Mouse (Mus musculus): Measurements from ENCODE around the gene Apobec4.
A peak's percentile ranks its signal among the peaks of the same experiment; 100 is the strongest.
"Not testable (repeated sequence)": the region's sequence is repeated elsewhere in the genome, so short reads cannot be mapped to it uniquely, and the experiment has no call there.

Gene Apobec4

DNA sequence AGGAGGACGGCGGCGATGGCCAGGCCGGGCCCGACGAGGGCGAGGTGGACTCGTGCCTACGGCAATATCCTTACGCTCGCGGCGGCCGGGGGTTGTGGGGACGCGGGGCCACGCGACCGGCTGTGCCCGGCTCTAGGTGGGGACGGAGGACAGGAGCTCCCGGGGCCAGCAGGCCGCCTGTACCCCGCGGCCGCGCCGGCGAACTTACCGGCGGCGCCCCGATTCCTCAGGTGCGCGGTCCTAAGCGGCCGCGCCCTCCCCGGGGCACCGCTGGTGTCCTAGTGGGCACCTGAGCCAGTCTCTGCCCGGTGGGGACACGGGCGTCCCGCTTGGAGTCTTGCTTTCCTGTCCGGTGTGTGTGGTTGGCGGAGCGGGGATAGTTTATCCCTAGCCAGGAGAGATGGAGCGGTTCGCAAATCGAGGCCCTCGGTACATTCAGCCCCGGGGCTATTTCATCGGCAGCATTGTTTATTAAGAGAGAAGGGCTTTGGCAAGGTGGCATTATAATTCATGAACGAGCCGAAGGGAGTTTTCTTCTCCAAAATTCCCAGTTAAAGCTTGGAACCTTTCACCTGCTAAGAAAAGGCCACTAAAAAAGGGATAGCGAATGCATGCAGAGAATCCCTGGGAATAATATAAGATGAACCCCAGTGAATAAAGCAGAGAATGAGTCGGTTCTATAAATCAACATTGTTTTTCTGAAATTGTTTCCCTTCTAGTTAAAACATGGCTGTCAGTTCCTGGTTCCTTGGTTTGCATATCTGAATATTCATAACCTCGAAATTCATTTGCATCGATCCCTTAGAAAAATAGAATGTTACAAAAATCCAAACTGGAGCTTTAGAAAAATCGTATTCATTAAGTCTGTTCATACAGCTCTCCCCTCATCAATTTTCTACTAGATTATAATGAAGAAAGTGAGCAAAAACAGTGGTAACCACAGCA, 16.7 kb downstream of the Apobec4 start:
- DNase-seq (ENCODE audit: low spot score in 2 of 2): peak; percentile 28 to 38

DNA sequence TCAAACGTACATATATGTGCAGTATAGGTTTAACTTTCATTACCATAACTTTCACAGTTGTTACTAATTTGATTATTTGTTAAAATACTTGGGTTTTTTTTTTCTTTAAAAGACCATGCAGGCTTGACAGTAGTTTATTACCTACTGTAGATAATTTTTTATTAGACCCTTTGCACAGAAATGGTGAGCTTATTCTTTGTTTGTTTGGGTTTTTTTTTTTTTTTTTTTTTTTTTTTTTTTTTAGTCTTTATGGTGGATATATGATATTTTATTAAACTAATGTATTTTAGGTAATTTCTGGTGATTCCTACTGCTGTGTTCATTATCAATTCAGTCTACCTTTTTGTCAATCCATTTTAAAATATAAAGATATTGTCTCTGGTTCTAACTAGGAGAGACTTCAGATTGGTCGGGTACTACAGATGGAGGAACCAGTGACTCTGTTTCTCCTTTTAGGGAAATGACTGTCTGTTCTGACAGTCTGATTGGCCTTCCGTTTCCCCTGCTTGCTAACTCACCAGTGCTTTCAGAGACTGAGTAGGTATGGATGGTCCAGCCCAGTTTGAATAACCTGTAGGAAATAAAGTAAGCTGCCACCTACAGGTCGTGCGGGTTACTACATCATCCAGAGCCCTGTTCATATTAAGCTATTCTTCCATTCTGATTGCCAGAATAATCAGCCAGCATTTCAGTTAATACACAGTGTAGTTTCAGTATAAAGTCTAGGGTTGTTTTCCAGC, 17.6 kb downstream of the Apobec4 start:
- peak; percentile 72 to 77 for DNase-seq (ENCODE audit: low spot score in 2 of 2)

DNA sequence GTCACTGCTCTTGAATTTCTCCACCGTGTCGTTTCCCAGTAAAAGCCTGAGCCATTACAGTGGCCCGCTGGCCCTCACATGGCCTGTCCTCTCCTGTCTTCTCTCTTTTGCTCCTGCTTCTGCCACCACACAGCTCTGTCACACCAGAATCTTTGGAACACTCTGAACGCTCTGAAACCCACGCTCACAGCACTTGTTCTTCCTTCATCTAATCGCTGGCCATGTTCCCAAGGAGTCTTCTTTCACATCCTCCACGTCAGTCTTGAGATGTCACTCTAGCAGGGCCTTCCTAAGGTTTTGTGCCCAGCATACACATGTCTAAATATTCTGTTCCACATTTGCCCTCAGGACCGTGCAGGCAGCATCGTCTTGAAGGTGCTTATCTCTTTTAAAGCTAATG, 20.7 kb downstream of the Apobec4 start:
- DNase-seq (ENCODE audit: low spot score in 2 of 2): no peak

DNA sequence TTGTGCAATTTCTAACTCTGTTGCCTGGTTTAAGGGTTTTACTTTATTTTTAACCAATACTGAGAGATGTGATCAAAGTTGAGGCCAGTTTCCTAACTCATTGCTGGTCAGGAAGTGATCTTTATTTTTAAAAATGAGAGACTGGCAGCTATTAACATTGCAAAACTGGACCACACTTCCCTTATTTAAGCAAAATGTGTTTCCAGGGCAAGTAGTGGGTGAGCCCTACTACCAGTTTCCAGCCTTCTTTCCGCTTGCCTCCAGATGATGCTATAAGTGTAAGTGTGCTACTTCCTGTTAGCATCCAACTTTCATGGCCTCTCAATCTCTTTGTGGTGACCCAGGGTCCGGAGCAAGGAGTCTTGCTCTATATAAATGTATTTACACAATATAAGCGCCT, 24.2 kb downstream of the Apobec4 start:
- DNase-seq (ENCODE audit: low spot score in 2 of 2): not testable (repeated sequence)

DNA sequence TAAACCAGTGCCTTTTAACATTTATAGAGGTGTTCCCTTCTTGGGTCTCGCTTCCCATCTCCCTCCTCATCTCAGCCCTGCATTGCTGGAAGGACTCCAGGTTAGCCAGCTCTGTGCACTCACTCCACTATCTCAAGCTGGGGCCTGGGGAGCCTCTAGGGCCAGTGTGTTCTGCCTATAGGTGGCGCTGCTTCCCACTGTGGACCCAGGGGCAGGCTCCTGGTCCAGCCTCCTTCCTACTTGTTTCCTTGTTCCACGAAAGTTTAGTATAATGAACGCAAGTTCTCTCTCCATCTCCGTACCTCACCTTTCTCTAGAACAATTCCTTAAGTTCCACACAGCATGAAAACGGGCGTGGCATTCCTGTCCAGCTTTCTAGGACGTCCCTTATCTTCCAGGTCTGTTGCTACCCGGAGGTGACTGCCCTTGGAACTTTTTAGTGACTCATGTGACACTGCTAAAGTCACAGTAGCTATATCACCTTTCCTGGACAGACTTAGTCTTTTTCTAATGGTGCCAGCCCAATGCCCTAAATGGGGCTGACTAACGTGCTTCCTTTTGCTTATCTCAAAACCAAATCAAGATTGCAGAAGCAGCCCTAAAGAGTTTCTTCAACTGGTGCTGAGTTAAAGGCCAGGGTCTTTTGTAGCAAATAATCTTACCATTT, 28.9 kb downstream of the Apobec4 start:
- DNase-seq (ENCODE audit: low spot score in 2 of 2): peak in 1 of 2 experiments; percentile 52

DNA sequence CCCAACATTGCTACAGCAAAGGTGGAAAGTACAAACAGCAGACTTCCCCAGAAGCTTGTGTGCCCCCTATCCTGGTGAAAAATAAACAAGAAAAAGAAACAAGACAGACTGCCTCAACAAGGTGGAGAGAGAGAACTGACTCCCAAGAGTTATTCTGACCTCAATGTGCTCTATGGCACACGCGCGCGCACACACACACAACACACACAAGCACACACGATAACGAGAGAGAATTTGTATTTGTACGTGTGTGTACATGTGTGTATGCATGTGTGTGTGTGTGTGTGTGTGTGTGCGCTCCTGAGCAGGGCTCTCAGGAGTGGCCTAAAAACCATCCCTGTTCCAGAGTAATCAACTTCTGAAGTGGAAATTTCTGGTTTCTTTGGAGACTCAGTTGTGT, 34.3 kb downstream of the Apobec4 start:
- DNase-seq (ENCODE audit: low spot score in 2 of 2): no peak

DNA sequence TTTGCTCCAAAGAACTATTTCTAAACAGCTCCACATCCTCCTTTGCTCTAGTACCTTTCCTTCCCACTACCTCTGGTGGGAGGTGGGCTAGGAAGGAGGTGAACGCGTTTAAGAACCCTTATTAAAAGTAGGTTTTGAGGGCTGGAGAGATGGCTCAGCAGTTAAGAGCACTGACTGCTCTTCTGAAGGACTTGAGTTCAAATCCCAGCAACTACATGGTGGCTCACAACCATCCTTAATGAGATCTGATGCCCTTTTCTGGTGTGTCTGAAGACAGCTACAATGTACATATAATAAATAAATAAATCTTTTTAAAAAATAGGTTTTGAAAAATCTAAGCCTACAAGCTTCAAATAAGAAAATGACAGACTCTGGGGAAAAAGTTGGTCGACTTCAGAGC, 35.1 kb downstream of the Apobec4 start:
- not testable (repeated sequence) for DNase-seq (ENCODE audit: low spot score in 2 of 2)

DNA sequence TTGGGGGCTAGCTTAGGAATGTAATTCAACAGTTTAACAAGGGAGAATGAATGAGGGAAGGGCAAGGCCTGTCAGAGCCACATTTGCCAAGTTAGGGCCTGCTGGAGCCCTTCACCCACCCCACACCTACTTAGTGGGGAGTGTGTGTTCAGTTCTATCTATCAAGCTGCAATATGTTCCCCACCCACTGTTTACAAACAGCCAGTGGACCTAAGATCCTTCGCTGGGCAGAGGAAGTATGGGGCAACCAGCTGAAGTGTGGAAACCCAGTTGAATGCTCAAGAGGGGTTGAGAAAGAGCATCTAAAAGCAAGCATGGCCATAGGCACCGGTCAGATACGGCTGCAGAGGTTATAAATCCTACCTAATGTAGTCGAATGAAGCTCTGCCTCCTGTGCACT, 36.6 kb downstream of the Apobec4 start:
- no peak for DNase-seq (ENCODE audit: low spot score in 2 of 2)

DNA sequence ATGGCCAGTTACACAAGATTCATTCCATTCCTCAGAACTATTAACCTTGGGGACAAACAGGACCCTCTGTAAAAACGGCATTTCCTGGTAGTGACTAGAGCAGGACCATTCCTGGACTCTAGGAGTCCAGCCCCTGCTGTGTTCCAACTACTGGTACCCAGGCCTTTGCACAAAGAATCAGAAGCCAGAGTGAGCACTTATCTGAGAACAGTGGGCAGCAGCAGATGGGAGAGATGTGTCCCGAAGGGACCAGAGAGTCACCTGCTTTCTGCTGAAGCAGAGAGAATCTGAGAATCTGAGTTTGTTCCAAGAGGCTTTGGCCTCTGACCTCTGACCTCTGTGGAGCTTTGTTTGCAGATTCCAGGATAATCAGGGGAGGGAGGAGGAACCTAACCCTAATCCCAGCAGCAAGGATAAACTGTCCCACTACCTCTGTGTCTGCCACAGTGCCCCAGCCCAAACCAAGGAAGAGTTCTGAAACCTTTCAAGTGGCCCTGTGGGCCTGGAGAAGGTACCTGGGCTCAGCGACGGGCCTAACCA, 37.8 kb downstream of the Apobec4 start:
- no peak for DNase-seq (ENCODE audit: low spot score in 2 of 2)

DNA sequence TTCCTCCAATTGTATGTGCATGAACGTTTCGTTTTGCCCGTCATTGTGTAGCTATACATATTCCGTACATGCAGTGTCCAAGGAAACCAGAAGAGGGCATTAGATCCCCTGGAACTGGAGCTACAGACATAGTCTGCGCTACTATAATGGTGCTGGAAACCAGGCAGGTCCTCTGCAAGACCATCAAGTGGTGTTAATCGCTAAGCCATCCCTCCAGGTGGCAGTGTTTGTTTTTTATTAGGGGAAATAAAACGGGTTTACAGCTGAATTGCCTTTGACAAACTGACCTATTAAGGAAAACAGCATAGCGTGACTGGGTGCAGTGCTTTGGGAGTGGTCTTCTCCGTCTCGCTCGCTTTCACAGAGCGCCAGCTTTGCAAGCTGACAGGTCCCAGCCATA, 39.9 kb downstream of the Apobec4 start:
- DNase-seq (ENCODE audit: low spot score in 2 of 2): no peak

DNA sequence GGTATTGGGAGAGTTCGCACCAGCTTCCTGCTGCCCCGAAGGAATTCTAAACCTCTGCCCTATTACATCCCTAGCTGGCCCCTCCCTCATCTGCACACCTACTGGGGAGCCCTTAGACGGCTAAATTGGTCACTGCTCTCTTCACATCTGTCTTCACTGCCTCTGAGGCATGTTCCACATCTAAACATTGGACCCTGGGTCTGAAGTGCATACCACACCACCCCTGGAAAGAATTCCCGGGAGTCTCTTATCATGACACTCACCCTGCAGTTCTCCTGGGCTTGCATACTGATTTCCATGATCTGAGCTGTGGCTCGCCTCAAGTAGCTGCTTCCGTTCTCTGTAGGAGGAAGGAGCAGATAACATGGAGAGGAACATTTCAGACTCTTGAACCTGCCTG, 40.5 kb downstream of the Apobec4 start:
- no peak for DNase-seq (ENCODE audit: low spot score in 2 of 2)

DNA sequence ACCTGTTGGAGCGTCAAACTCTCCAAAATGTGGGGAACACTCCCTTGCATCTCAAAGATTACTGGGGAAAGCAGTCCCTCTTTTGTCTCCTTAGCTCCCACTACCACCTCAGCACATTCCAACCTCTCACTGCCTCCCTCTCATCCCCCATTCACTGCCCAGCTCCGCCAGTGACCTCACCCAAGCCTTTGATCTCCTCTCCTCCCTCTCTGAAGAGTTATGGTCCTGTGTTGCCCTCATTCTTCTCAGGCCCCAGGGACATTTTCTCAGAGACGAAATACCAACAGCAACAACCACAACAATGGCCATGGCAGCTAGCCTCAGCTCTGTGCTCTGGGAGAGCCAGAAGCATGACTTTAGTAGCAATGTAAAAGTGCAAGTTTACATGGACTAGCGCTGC, 40.9 kb downstream of the Apobec4 start:
- no peak for DNase-seq (ENCODE audit: low spot score in 2 of 2)

DNA sequence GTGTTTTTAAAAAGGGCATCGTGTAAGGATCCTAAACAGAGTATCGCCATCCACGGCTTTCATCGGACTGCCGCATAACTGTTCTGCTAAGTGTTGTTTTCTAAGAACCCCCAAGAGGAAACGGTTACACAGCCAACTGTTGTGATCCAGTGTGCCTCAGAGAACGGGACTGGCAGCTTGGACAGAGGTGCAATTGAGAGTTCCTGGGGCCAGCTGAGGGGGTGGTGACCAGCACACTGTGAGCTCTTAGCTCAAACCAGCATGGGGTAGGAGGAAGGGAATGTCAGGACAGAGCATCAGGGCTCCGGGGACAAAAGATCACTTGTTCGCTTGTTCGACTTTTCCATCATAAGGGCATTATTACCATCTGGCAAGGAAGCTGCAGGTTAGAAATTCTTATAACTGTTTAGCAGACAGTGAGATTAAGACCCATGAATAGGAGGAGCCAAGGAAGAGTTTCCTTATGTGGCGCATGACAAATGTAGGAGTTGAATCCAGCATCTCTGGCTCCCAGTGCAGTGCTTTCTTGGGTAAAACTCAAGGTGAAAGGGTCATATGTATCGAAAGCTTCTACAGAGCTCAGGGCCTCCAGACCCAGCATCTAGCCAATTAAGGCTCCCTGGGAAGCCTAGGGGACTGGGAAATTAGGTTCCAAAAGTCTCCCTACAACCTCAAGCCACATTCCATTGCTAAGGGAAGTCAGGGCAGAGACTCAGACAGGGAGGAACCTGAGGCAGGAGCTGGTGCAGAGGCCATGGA, 42.6 kb downstream of the Apobec4 start:
- peak in 1 of 2 experiments; percentile 67 for DNase-seq (ENCODE audit: low spot score in 2 of 2)

DNA sequence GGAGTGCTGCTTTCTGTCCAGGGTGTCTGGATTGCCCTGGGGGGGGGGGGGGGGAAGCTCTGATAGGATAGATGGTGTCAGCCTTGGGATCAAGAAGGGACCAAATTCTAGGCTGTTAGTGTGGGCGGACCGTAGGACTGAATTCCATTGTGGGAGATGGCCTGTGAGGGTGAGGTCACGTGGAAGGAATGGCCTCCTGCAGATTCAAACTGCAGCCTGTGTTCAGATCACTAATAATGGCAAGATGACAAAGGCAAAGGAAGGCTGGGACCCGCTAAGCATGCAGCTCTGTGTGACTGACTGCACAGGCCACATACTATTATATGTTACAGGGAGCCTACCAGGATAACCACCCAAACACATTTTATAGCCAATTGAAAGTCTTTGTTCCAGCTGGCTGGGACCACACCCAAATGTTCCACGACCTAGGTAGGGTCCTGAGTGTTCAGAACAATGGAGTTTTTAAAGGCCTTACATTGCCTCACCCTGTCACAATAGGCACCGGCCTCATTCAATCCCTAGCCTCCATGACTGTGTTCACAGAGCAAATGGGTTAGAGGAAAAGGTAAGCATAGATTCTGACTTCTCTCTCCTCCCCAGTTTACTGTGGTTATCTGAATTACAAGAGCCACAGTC, 43.3 kb downstream of the Apobec4 start:
- DNase-seq (ENCODE audit: low spot score in 2 of 2): no peak

DNA sequence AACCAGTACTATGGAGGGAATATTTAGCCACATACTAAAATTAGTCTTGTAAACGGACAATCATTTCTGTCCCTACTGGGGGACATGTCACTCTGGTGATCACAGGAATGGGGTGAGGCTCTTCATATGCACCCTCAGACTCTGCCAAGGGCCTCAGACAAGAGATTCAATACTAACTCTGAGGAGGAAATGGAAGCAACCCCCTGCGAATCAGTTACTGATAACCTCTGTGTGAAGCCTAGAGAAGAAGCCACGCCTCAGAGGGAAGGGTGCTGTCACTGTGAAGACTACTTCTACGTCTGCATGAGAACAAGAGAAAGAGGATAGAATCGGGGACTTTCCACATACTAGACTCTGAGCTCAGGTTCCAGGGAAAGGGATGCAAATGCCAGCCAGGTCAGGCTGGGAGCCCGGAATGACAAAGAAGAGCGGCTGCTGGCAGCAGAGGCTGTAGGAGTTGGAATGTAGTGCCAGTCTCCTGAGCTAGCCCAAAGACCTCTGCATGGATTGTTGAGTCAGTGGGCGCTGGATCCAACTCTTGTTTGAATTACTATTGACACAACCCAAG, 45.4 kb downstream of the Apobec4 start:
- no peak for DNase-seq (ENCODE audit: low spot score in 2 of 2)

DNA sequence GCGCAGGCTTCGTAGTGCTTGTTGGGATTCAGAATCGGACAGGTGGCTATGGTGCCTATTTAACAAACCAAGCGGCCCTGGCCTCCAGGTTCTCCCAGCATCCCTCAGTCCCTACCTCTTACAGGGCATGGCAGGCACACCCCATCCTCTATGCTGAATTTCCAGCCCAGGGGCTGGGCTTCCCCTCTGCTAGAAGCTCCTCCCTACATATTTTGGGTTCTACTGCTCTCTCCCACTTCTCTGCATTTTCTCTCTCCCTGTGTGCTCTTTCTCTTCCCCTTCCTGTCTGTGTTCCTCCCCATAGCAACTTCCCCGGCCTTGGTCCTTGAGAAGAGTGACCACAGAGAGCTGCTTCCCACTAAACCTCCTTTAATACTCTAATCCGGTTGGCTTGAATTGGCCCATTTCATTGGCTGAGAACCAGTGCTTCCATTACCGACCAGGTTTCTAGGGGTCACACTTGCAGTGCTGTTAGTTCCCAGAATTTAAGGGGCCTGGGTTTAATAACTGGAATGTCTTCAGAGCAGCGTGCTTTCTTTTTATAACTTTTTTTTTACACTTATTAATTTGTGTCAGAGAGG, 46.4 kb downstream of the Apobec4 start:
- DNase-seq (ENCODE audit: low spot score in 2 of 2): no peak

DNA sequence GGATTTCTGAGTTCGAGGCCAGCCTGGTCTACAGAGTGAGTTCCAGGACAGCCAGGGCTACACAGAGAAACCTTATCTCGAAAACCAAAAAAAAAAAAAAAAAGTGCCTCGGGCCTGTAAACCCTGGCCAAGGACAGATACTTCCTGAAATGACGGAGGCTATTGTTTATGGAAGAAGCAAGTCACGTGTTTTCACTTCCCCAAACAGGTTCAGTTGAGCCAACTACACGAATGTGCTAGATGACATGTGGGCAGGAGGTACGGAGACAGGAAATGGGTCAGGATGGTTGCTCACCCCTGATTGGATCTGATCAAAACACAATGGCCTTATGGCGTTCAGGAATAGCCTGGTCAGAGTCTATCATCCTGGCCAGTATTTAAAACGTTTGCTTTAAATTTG, 47.8 kb downstream of the Apobec4 start:
- DNase-seq (ENCODE audit: low spot score in 2 of 2): no peak

DNA sequence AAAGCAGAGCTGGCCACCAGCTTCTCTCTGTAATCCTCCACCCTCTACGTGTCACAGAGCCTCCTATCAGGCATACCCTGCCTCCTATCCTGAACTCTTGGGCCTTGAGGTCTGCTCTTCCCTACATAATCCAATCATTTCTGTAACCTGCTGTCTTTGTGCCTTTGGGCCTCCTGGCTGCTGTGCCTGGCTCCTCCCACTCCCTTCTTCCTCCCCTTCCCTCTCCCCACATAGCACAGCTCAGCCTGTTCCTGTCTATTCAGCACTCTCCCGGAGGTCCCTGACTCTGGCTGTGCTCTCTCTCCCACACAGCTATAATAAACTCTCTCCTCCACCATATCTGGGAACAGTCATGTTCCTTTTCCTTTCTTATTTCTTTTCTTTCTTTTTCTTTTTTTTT, 49.5 kb downstream of the Apobec4 start, which contains the start of gene Ncf2:
TSS of gene Ncf2 (plus strand) at position 298 of the 400 bp plus-strand sequence.
- DNase-seq (ENCODE audit: low spot score in 2 of 2): no peak

DNA sequence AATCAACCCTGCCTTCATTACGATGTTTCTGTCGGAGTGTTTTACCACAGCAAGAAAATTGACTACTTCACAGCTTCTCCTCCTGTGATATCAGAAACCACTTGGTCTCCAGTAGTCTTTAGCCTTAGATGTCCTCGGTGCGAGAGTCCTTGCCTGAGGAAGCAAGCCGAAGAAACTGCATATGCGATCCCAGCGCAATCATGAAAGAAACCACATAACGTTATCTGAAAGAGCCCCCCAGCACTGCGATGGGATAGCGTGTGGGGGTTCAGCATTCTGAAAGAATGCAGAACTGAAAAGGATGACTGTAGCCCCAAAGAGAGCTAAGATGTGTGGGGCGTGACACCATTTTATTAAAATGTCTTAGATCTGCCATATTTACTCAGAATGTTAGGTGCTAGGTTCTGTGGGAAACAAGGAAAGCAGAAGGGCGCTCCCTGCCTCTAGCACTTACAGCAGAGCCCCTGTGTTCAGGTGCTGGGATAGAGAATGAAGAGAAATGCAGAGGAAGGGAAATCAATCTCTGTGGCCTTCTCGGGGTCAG, 50.4 kb downstream of the Apobec4 start:
- DNase-seq (ENCODE audit: low spot score in 2 of 2): no peak

DNA sequence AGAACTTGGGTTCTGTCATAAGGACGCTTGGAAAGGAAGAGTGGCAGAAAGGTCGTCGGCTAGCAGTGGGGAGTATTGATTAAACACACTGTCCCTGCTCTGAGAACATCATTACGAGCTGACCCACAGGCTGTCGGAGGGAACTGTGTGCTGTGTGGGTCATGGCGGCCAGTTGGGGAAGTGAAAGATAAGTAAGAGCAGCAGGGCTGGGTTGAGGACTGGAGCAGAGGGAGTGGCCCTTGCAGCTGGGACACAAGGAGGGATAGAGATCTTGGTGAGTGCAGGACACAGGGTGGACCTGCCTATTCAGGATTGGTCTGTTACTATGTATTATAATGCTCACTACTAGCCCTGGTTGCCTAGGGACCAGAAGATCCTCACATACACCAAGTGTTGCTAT, 54.6 kb downstream of the Apobec4 start:
- no peak for DNase-seq (ENCODE audit: low spot score in 2 of 2)
